Mouse (Mus musculus): ENCODE data around the gene Bdkrb2.

DNA sequence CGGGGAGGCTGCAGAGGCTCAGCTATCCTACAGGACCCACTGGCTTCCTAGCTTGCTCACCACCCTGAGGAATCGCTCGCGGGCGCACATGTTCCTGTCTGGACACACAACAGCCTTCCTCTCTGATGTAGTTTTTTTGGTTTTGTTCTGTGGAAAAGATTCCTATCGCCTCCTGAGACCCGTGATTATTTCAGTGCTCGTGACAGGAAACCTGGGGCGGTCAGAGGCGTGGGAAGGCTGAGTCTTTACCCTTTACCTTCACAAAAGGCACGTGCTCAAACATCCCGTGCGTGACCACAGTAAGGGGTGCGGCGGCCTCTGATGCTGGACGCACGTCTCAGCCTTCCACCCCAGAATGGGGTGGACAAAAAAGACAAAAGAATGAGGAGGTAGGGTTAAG, 17.5 kb downstream of the Bdkrb2 start:
- no peak for TF ChIP-seq CTCF (IDR thresholded peaks at IDR 0.05; ENCODE audit: control insufficient read depth, insufficient read depth, low read length)
- TF ChIP-seq POLR2A (IDR thresholded peaks at IDR 0.05; ENCODE audit: borderline replicate concordance, control insufficient read depth, low read depth, low read length): no peak

Data from bone marrow, adult 2 months (tissue).